Comparison of ENCODE assay signal across 8 mouse cellular contexts in the genomic region with DNA sequence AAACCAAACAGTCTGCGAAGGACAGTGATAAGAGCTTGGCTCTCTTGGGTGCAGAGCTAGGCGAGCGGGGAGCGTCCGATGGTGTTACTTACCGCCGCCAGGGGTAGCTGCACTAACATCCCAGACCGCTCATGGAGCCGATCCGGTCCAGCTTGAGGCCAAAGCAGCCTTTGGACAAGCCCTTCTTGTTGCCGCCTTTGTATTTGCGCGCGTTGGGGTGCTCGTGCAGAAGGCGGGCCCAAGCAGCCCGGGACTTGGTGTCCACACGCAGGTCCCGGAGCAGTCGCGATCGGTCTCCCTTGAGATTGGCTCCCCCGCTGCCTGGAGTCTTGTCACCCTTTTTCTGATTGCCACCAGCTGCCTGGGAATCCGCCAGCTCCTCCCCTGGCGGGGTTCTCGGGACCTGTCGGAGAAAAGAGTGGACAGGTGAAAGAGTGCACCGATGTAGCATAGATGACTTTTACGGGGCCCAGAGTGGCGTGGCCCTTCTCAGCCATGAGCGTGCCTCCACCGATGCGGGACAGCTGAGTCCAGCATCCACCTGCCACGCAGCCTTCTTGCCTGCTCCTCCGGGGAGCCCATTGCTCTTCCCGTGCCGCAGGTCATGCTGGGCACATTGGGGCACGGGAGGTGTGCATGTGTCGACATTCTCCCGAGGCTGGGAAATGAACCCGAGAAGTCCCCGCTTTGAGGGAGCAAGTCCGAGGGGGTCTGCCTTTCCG. TPM values are rescaled to one million over a fixed set of nuclear protein-coding genes. Genes with fewer than 3 reads are reported as not detected.
DNase-seq lines count a peak whose midpoint lies in the region; ATAC-seq lines count a peak whose summit lies in the region.

No protein-coding gene starts in this region.

- no peak overlapping the region for H3K27ac ChIP-seq in embryonic facial prominence, embryonic 12.5 days
- H3K27ac ChIP-seq in intestine, embryonic 16.5 days (ENCODE audit: low read length): no peak overlapping the region

- peak overlapping the region; percentile 91 for H3K4me2 ChIP-seq in embryonic facial prominence, embryonic 12.5 days (replicated peaks)
- peak overlapping the region; percentile 99 for H3K4me2 ChIP-seq in intestine, embryonic 16.5 days (ENCODE audit: low read depth, low read length)

- H3K27me3 ChIP-seq in megakaryocyte, embryonic 14.5 days (replicated peaks): peaks cover 93% of the 10 kb centered on the region
- peaks cover 56% of the 10 kb centered on the region for H3K27me3 ChIP-seq in embryonic facial prominence, embryonic 12.5 days
- H3K27me3 ChIP-seq in intestine, embryonic 16.5 days (replicated peaks; ENCODE audit: control insufficient read depth, insufficient read depth, low read length): peaks cover 24% of the 10 kb centered on the region

- WGBS in embryonic facial prominence, embryonic 12.5 days: 2% methylated on average over 44 of the region's 44 CpGs
- under 1% methylated on average over 44 of the region's 44 CpGs for WGBS in intestine, embryonic 16.5 days

- no peaks in the 10 kb centered on the region for H3K9me3 ChIP-seq in megakaryocyte, embryonic 14.5 days
- no peaks in the 10 kb centered on the region for H3K9me3 ChIP-seq in embryonic facial prominence, embryonic 12.5 days
- H3K9me3 ChIP-seq in intestine, embryonic 16.5 days (ENCODE audit: control insufficient read depth, low read length): no peaks in the 10 kb centered on the region

- intact Hi-C loops in left cerebral cortex, postnatal 14 days (cut with DNase I): loop anchor here (1.0 to 10.0 kb wide), 2 partner anchors 245 to 373 kb away; no protein-coding TSS in a partner anchor

- H3K4me1 ChIP-seq in megakaryocyte, embryonic 14.5 days: peaks cover 25% of the 10 kb centered on the region
- H3K4me1 ChIP-seq in embryonic facial prominence, embryonic 12.5 days: peaks cover 13% of the 10 kb centered on the region
- H3K4me1 ChIP-seq in intestine, embryonic 16.5 days (ENCODE audit: control insufficient read depth, insufficient read depth, low read length): peaks cover 7% of the 10 kb centered on the region

- no peaks in the 10 kb centered on the region for H3K36me3 ChIP-seq in megakaryocyte, embryonic 14.5 days (replicated peaks; ENCODE audit: low read length)
- no peaks in the 10 kb centered on the region for H3K36me3 ChIP-seq in embryonic facial prominence, embryonic 12.5 days
- H3K36me3 ChIP-seq in intestine, embryonic 16.5 days (ENCODE audit: control insufficient read depth, insufficient read depth, low read length): no peaks in the 10 kb centered on the region

- peak overlapping the region; percentile 25 for H3K9ac ChIP-seq in embryonic facial prominence, embryonic 12.5 days
- H3K9ac ChIP-seq in intestine, embryonic 16.5 days (ENCODE audit: low read depth, low read length): peak overlapping the region; percentile 54

- DNase-seq in heart, adult 11 months: peak; percentile 96
- DNase-seq in left cerebral cortex, postnatal 14 days (ENCODE audit: low spot score in 2 of 2): peak; percentile 62 to 75
- peak; percentile 86 for DNase-seq in mesoderm, embryonic 11.5 days (ENCODE audit: low read depth, low spot score)
- DNase-seq in right cerebral cortex, postnatal 4 days: peak; percentile 69

- no peak for ATAC-seq in megakaryocyte, adult 5-6 weeks (ENCODE audit: poor library complexity, severe bottlenecking)
- ATAC-seq in embryonic facial prominence, embryonic 12.5 days (ENCODE audit: insufficient number of reproducible peaks, insufficient read depth, low FRiP score, low TSS enrichment): no peak
- peak; percentile 77 for ATAC-seq in intestine, embryonic 16.5 days

- peak overlapping the region; percentile 90 for H3K4me3 ChIP-seq in megakaryocyte, embryonic 14.5 days (replicated peaks)
- H3K4me3 ChIP-seq in embryonic facial prominence, embryonic 12.5 days: peak overlapping the region; percentile 49
- H3K4me3 ChIP-seq in intestine, embryonic 16.5 days (ENCODE audit: low read length): peak overlapping the region; percentile 57

RNA-seq across cellular contexts. Expression of a gene that starts 0.7 kb away (rescaled TPM):
- 0.44 TPM in 1 of 2 replicates, not detected in the other for polyA plus RNA-seq in megakaryocyte, embryonic 14.5 days (2012; ENCODE audit: insufficient read depth, low replicate concordance)
- not detected in 2 replicates for total RNA-seq in megakaryocyte, adult 5-6 weeks (2015)
- not detected in 2 replicates for total RNA-seq in megakaryocyte, adult 5-6 weeks (2017)
- 1.6 and 2.1 TPM in 2 replicates for polyA plus RNA-seq in embryonic facial prominence, embryonic 12.5 days (2016; fragmentation: Nextera tagmentation; extraction: Ambion mirVana)
- polyA plus RNA-seq in intestine, embryonic 16.5 days (2015; fragmentation: Nextera tagmentation; extraction: Ambion mirVana): 0.34 and 0.72 TPM in 2 replicates
- 10 to 100 TPM; 12.5 to 15.0 TPM for total RNA-seq in left cerebral cortex, postnatal 14 days (2021)

RNA-seq across cellular contexts. Expression of a gene that starts 33.9 kb away (rescaled TPM):
- 7.1 TPM in 1 of 2 replicates, not detected in the other for polyA plus RNA-seq in megakaryocyte, embryonic 14.5 days (2012; ENCODE audit: insufficient read depth, low replicate concordance)
- total RNA-seq in megakaryocyte, adult 5-6 weeks (2015): 6.7 and 9.8 TPM in 2 replicates
- 13.8 TPM in 2 replicates for total RNA-seq in megakaryocyte, adult 5-6 weeks (2017)
- 31.8 and 32.5 TPM in 2 replicates for polyA plus RNA-seq in embryonic facial prominence, embryonic 12.5 days (2016; fragmentation: Nextera tagmentation; extraction: Ambion mirVana)
- polyA plus RNA-seq in intestine, embryonic 16.5 days (2015; fragmentation: Nextera tagmentation; extraction: Ambion mirVana): 19.0 and 19.1 TPM in 2 replicates
- total RNA-seq in left cerebral cortex, postnatal 14 days (2021): 10 to 100 TPM; 24.5 to 26.4 TPM
